Mouse (Mus musculus) myocyte (in vitro differentiated cells): ENCODE measurements around the gene Dnaja4. TPM values are rescaled to one million over a fixed set of nuclear protein-coding genes. Genes with fewer than 3 reads are reported as not detected.

ENCODE experiments used
- H3K27me3 ChIP-seq: one replicate; pipeline ENCODE4 v1.6.1; 2011; ENCODE audit not compliant: control insufficient read depth, insufficient read depth, insufficient read length
- H3K36me3 ChIP-seq: one replicate; pipeline ENCODE4 v1.6.1; 2011; ENCODE audit not compliant: control insufficient read depth, insufficient read depth
- H3K4me2 ChIP-seq: one replicate; pipeline ENCODE4 v1.6.1; 2011; ENCODE audit warnings: low read depth, control low read depth
- H3K4me3 ChIP-seq: one replicate; pipeline ENCODE4 v1.5.1; 2011; ENCODE audit warnings: mild to moderate bottlenecking, control low read depth, moderate library complexity
- H3K79me2 ChIP-seq: one replicate; pipeline ENCODE4 v1.6.1; 2011; ENCODE audit not compliant: control insufficient read depth, insufficient read depth
- H3ac ChIP-seq: one replicate; pipeline ENCODE4 v1.6.1; 2011; ENCODE audit not compliant: control insufficient read depth, insufficient read length
- CEBPB ChIP-seq: IDR thresholded peaks from 2 replicates; pipeline ENCODE4 v1.6.1; 2011; ENCODE audit warnings: mild to moderate bottlenecking, moderate library complexity; ENCODE audit not compliant: poor library complexity, insufficient read depth, severe bottlenecking
- E2F4 ChIP-seq: IDR thresholded peaks from one replicate; pipeline ENCODE4 v1.6.1; 2011; ENCODE audit warnings: mild to moderate bottlenecking, control low read depth, moderate library complexity; ENCODE audit not compliant: insufficient read depth
- MAX ChIP-seq: IDR thresholded peaks from one replicate; pipeline ENCODE4 v1.6.1; 2011; ENCODE audit warnings: low read depth, mild to moderate bottlenecking, control low read depth
- MYOD1 ChIP-seq, 3 experiments: IDR thresholded peaks; one replicate each; pipeline ENCODE4 v1.6.1; 2011; ENCODE audit warnings: control low read depth in 2 of 3, low read depth in 2 of 3, mild to moderate bottlenecking in 2 of 3, moderate library complexity in 1 of 3; ENCODE audit not compliant: insufficient read length in 2 of 3, control insufficient read depth in 1 of 3
- MYOG ChIP-seq, 3 experiments: IDR thresholded peaks; one replicate each; pipeline ENCODE4 v1.6.1; 2011; ENCODE audit warnings: control low read depth in 2 of 3, low read depth in 2 of 3, mild to moderate bottlenecking in 2 of 3; ENCODE audit not compliant: insufficient read length in 2 of 3, control insufficient read depth in 1 of 3, insufficient read depth in 1 of 3
- POLR2A ChIP-seq: IDR thresholded peaks from one replicate; pipeline ENCODE4 v1.6.1; 2011; ENCODE audit warnings: low read depth, mild to moderate bottlenecking, control low read depth, moderate library complexity; ENCODE audit not compliant: insufficient read length
- POLR2AphosphoS2 ChIP-seq: IDR thresholded peaks from one replicate; pipeline ENCODE4 v1.6.1; 2011; ENCODE audit warnings: low read depth, control low read depth; ENCODE audit not compliant: insufficient read length
- REST ChIP-seq: IDR thresholded peaks from one replicate; pipeline ENCODE4 v1.6.1; 2011; ENCODE audit warnings: mild to moderate bottlenecking, control low read depth, moderate library complexity; ENCODE audit not compliant: insufficient read depth, insufficient read length
- SRF ChIP-seq: IDR thresholded peaks from one replicate; pipeline ENCODE4 v1.6.1; 2011; ENCODE audit warnings: low read depth; ENCODE audit not compliant: control insufficient read depth, insufficient read length
- TCF12 ChIP-seq: IDR thresholded peaks from one replicate; pipeline ENCODE4 v1.6.1; 2011; ENCODE audit warnings: mild to moderate bottlenecking, control low read depth; ENCODE audit not compliant: poor library complexity, insufficient read depth, severe bottlenecking
- TCF3 ChIP-seq: IDR thresholded peaks from one replicate; pipeline ENCODE4 v1.6.1; 2011; ENCODE audit warnings: low read depth, control low read depth; ENCODE audit not compliant: insufficient read length
- USF1 ChIP-seq: IDR thresholded peaks from one replicate; pipeline ENCODE4 v1.6.1; 2011; ENCODE audit warnings: low read depth, mild to moderate bottlenecking, control low read depth, moderate library complexity
- polyA plus RNA-seq: library from polyadenylated mRNA; unstranded; fragments of >200 nt; fragmentation: generic; extraction: Trizol; gene quantifications from one replicate; pipeline ENCODE4 v1.2.1, GENCODE M21; 2012; ENCODE audit warnings: missing spikeins

The Dnaja4 gene
- polyA plus RNA-seq, 1 experiment = 11.7 TPM

- H3K4me2 ChIP-seq = no peak overlapping the region
- no peak overlapping the region for H3ac ChIP-seq
- H3K36me3 ChIP-seq = no peaks in the 10 kb centered on the region
- no peaks in the 10 kb centered on the region for H3K79me2 ChIP-seq
- TF ChIP-seq MYOG (IDR thresholded peaks at IDR 0.05; ENCODE audit: control insufficient read depth in 1 of 3, insufficient read depth in 1 of 3, insufficient read length in 2 of 3, low read depth in 2 of 3) = no peak
- TF ChIP-seq MAX = no peak
- TF ChIP-seq CEBPB = no peak
- no peak for TF ChIP-seq POLR2AphosphoS2
- TF ChIP-seq TCF12 = no peak
- peaks cover 10% of the 10 kb centered on the region for H3K27me3 ChIP-seq
- no peak overlapping the region for H3K4me3 ChIP-seq
Observed at GRCm38 (mm10) chr9:54752944-54753295, 54.2 kb downstream of the Dnaja4 start.

GRCm38 (mm10) chr9:54759592-54759991, 60.9 kb downstream of the Dnaja4 start:
- H3K27me3 ChIP-seq = peaks cover 47% of the 10 kb centered on the region
- no peak overlapping the region for H3K4me2 ChIP-seq
- TF ChIP-seq USF1 = no peak
- TF ChIP-seq POLR2A = no peak
- TF ChIP-seq SRF = no peak
- no peak for TF ChIP-seq TCF12
- TF ChIP-seq REST = no peak
- no peak for TF ChIP-seq POLR2AphosphoS2
- no peak for TF ChIP-seq MYOD1 (IDR thresholded peaks at IDR 0.05; ENCODE audit: control insufficient read depth in 1 of 3, insufficient read length in 2 of 3, low read depth in 2 of 3)
- no peak for TF ChIP-seq MAX
- TF ChIP-seq TCF3 = no peak
- no peak for TF ChIP-seq CEBPB
- TF ChIP-seq E2F4 = no peak
- TF ChIP-seq MYOG (IDR thresholded peaks at IDR 0.05; ENCODE audit: control insufficient read depth in 1 of 3, insufficient read depth in 1 of 3, insufficient read length in 2 of 3, low read depth in 2 of 3) = no peak

GRCm38 (mm10) chr9:54764091-54764490, 65.4 kb downstream of the Dnaja4 start:
- Histone ChIP-seq H3K27me3 (peaks cover 75% of the 10 kb centered on the region), H3ac (no peak overlapping the region), H3K4me2 (no peak overlapping the region), H3K36me3 (no peaks in the 10 kb centered on the region), H3K4me3 (no peak overlapping the region), H3K79me2 (no peaks in the 10 kb centered on the region)
- TF ChIP-seq E2F4 = no peak
- no peak for TF ChIP-seq MYOD1 (IDR thresholded peaks at IDR 0.05; ENCODE audit: control insufficient read depth in 1 of 3, insufficient read length in 2 of 3, low read depth in 2 of 3)

More at GRCm38 (mm10) chr9:54759592-54759991, 60.9 kb downstream of the Dnaja4 start:
- no peaks in the 10 kb centered on the region for H3K79me2 ChIP-seq
- H3K4me3 ChIP-seq = no peak overlapping the region
- no peaks in the 10 kb centered on the region for H3K36me3 ChIP-seq
- no peak overlapping the region for H3ac ChIP-seq

- no peak within 1 kb of the TSS for H3K4me3 ChIP-seq
Observed at GRCm38 (mm10) chr9:54764561-54765217, 66.0 kb downstream of the Dnaja4 start, which contains the start of gene Crabp1. TSS of gene Crabp1 (plus strand) at chr9:54764748.

GRCm38 (mm10) chr9:54765336-54766085, 66.8 kb downstream of the Dnaja4 start:
- Histone ChIP-seq H3K79me2 (no peaks in the 10 kb centered on the region), H3K4me3 (no peak overlapping the region), H3ac (no peak overlapping the region), H3K4me2 (no peak overlapping the region), H3K36me3 (no peaks in the 10 kb centered on the region), H3K27me3 (peaks cover 72% of the 10 kb centered on the region)
- TF ChIP-seq USF1 (no peak), E2F4 (no peak), POLR2A (no peak), MYOG (IDR thresholded peaks at IDR 0.05; ENCODE audit: control insufficient read depth in 1 of 3, insufficient read depth in 1 of 3, insufficient read length in 2 of 3, low read depth in 2 of 3) (no peak), CEBPB (no peak), POLR2AphosphoS2 (no peak), MAX (no peak), TCF12 (no peak), TCF3 (no peak), SRF (no peak), MYOD1 (IDR thresholded peaks at IDR 0.05; ENCODE audit: control insufficient read depth in 1 of 3, insufficient read length in 2 of 3, low read depth in 2 of 3) (no peak), REST (no peak)

More at GRCm38 (mm10) chr9:54764561-54765217, 66.0 kb downstream of the Dnaja4 start, which contains the start of gene Crabp1:
- Histone ChIP-seq H3K79me2 (no peaks in the 10 kb centered on the region), H3K27me3 (peaks cover 75% of the 10 kb centered on the region), H3K4me2 (no peak within 1 kb of the TSS), H3ac (no peak within 1 kb of the TSS), H3K36me3 (no peaks in the 10 kb centered on the region)
- no peak for TF ChIP-seq POLR2AphosphoS2
- no peak for TF ChIP-seq USF1
- TF ChIP-seq POLR2A = no peak
- no peak for TF ChIP-seq TCF3
- no peak for TF ChIP-seq E2F4
- no peak for TF ChIP-seq REST
- no peak for TF ChIP-seq MYOG (IDR thresholded peaks at IDR 0.05; ENCODE audit: control insufficient read depth in 1 of 3, insufficient read depth in 1 of 3, insufficient read length in 2 of 3, low read depth in 2 of 3)
- no peak for TF ChIP-seq MYOD1 (IDR thresholded peaks at IDR 0.05; ENCODE audit: control insufficient read depth in 1 of 3, insufficient read length in 2 of 3, low read depth in 2 of 3)
- no peak for TF ChIP-seq MAX
- no peak for TF ChIP-seq TCF12
